Mouse (Mus musculus) gastrocnemius, adult 2 months (tissue): ENCODE results near the gene Nelfb. TPM values are rescaled to one million over a fixed set of nuclear protein-coding genes. Genes with fewer than 3 reads are reported as not detected.

Experiments
- DNase-seq: peaks from one replicate; pipeline ENCODE4 v3.0.0; 2022
- H3K27ac ChIP-seq: fragments of 200-600 bp; 2 replicates; pipeline ENCODE4 v1.8.1; 2022; ENCODE audit warnings: mild to moderate bottlenecking
- H3K4me3 ChIP-seq: fragments of 200-600 bp; 2 replicates; pipeline ENCODE4 v1.8.1; 2022; ENCODE audit warnings: mild to moderate bottlenecking, moderate library complexity
- CTCF ChIP-seq: fragments of 200-600 bp; IDR thresholded peaks from 2 replicates; pipeline ENCODE4 v1.8.1; 2022; ENCODE audit warnings: antibody characterized with exemption, mild to moderate bottlenecking, moderate library complexity
- intact Hi-C: fragments of 180-260 bp; cut with DNase I; formaldehyde crosslinking; loops from one replicate; pipeline ENCODE4 v1.15.1; 2025
- total RNA-seq, 2 experiments: library from RNA; stranded (reverse); gene quantifications; 2 replicates each; pipeline ENCODE4 v1.2.3; 2021

Gene Nelfb
- total RNA-seq, 2 experiments from 2014 or later = 22.3 to 23.1 TPM

DNA sequence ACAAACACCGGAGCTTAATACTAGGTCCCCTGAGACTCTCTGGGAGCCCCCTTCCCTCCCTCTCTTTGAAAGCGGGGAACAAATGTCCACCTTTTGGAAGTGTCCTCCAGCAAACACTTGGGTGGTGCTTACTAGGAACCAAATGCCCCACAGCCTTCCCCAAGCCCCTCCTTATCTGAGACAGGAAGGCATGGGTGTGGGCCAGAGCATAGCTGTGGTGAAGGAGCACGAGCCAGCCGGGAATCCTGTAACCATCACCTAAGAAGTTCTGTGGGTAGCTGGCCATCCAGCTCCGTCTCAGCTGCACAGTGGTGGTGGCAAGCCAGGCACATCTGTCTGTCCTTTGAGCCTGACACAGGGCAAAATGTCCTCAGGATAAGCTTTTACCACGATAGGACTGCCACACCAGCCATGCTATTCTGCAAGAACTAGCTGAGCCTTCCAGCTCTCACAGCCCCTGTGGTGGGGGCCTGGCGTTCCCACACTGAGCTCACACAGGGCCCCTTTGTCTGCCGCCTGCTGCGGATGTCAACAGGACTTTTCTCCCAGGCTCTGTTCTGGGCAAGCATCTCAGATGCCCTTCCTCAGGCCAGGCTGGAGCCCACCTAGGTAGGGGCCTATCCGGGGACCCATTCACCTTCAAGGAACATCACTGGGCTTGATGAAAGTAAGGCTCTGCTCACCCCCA is 32.9 kb downstream of the Nelfb start:
- intact Hi-C loops = no loop called here
- no peak for TF ChIP-seq CTCF
- H3K4me3 ChIP-seq = peak overlapping the region; percentile 52
- no peak for DNase-seq
- peak overlapping the region; percentile 86 for H3K27ac ChIP-seq

DNA sequence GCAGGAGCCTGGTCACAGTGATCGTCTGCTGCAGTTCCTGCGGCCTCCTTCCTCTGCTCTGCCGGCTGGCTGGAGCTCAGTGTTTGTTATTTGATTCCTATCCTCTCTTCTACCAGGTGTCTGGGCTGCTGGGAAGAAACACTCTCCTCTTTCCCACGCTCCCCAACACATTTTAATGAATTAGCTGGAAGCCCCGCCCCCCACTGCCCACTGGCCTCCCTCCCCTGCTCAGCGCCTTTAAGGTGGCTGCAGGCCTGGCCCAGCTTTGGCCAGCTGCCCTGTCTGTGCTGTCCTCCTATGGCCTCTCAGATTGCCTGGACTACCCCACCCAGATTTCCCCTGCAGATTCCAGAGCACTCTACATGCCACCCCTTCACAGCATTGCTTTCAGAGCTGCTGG is 33.6 kb downstream of the Nelfb start:
- intact Hi-C loops = no loop called here
- Histone ChIP-seq H3K27ac (peak overlapping the region; percentile 86), H3K4me3 (peak overlapping the region; percentile 60)
- no peak for TF ChIP-seq CTCF
- peak; percentile 74 for DNase-seq

DNA sequence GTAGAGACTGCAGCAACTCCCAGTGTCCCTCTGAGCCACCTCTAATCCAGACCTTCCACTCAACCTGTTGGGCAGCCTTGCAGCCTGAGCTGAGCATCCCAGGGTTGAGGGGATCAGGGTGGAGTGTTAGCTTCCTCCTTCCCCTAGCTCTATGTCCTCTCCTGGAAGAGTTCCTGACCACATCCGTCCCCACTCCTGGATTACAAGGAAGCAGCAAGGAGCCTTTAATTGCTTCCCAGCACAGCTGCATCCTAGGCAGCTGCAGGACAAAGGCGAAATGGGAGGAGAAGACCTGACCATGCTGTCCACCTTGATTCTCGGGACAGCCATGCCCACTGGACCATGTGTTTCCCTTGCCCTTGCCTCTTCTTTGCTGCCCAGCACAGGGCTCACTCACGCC is 34.2 kb downstream of the Nelfb start:
- TF ChIP-seq CTCF = no peak
- intact Hi-C loops = no loop called here

DNA sequence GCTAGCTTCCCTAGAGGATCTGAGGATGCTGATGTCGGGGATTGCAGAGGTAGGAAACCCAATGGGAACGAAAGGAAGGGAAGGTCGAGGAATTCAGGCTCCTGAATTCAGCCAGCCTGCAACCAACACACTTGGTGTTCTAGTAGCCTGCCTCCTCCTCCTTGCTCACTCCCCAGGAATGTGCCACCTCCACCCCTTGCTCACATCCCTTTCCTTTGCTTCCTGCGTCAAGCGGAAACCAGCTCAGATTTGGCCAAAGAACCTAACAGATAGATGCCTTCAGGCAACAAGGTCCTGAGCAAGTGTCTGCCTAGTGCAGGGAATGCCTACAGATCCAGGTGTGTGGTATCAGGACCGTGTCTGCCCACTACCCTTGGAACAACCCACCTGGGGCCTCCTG is 34.7 kb downstream of the Nelfb start:
- Histone ChIP-seq H3K27ac (peak overlapping the region; percentile 86), H3K4me3 (peak overlapping the region; percentile 60)
- no peak for TF ChIP-seq CTCF
- no peak for DNase-seq
- intact Hi-C loops = no loop called here

More for the DNA sequence above, 34.2 kb downstream of the Nelfb start:
- Histone ChIP-seq H3K27ac (peak overlapping the region; percentile 86), H3K4me3 (peak overlapping the region; percentile 60)
- DNase-seq = no peak

DNA sequence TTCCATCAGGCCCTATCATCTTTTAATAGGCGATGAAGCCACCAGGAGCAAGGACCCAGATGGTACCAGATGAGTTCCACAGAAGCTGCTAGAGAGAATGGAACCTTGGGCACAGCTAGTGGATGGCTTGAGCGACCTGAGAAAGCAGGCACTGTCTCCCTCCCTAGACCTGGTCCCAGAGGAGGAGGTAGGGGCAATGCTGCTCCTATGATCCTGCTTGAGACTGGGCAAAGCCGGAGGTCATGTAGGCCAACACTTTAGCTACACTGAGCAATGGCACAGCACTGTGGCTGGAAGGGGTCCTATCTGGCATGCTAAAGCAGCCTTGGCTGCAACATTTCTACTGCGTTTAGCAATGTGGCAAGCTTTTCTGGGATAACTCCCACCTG is 35.6 kb downstream of the Nelfb start:
- Histone ChIP-seq H3K27ac (peak overlapping the region; percentile 86), H3K4me3 (no peak overlapping the region)
- intact Hi-C loops = no loop called here
- TF ChIP-seq CTCF = no peak
- no peak for DNase-seq

DNA sequence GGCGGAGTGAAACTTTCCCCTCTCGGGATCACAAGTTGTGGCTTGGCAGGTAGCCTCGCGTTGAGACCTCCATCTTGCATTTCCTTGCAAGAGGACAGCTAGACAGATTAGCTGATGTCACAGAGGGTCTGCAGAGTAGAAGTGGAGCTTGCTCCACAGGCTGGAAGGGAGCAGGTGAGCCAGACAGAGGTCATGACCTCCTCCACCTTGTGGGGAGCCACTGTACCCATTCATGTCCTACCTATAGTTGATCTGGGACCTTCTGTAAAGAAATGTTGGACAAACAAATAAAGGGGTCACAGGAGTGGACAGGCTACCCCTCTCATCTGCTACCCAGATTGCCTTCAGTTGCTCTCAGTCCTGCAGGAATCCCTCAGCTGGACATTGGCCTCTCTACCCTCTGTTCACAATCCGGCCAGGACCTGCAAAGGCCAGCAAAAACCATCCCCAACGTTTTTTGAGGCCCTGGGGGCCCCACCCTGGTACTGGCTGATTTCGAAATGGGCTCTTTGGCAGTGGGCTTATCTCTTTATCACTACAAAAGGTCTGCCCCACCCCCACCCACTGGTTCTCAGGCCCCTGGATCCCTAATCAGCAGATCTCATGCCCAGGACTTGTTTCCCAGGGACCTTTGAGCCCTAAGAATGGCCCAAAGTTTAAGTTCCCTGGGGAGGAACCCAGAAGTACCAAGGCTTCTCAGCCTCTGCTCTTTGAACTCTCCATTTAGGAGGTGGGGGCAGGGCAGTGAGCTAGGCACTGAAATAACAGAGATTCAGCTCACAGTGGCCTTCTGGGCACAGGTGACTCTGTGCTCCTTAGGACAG is 36.2 kb downstream of the Nelfb start:
- peak overlapping the region; percentile 86 for H3K27ac ChIP-seq
- intact Hi-C loops = no loop called here
- TF ChIP-seq CTCF = no peak

DNA sequence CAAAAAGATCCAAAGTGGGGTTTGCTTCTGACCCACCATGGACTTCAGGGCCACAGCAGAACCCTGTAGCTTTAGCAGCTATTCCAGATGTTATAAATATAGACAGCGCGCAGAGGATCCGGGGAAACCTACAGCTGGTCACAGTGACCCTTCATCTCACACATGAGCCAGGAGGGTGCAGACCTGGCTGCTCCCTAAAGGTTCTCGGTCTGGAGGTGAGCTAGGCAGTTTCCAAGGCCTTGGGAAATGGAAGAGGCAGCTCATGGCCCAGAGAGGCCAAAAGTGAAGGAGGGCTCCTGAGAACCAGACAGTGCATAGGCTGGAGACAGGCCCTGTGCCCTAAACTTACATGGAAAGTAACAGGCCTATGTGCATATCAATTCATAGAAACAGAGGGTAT is 37.5 kb downstream of the Nelfb start:
- Histone ChIP-seq H3K27ac (peak overlapping the region; percentile 86; the same call in 1 of the 2 replicates), H3K4me3 (no peak overlapping the region)
- no peak for TF ChIP-seq CTCF
- intact Hi-C loops = no loop called here
- no peak for DNase-seq

More for the DNA sequence above, 36.2 kb downstream of the Nelfb start:
- H3K4me3 ChIP-seq = no peak overlapping the region
- no peak for DNase-seq

DNA sequence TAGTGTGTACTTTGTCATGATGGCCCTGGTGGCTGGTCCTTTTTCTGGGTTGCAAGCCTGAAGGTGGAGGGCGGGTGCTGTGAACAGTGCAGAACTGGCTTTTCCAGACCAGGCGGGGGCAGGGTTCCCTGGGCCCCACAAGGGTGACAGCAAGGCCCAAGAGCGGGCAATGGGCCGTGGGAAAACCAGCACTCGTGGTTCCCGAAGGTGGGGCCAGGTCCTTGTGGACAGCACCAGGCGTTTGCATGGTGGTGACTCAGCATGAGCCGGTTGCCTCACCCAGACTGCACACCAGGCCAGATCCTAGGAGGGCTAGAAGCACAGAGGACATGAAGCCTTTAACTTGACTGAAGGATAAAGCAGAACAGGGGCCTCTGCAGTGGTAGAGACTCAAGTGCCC is 38.7 kb downstream of the Nelfb start:
- peak; percentile 18 for DNase-seq
- TF ChIP-seq CTCF = no peak
- no peak overlapping the region for H3K4me3 ChIP-seq
- intact Hi-C loops = no loop called here
- H3K27ac ChIP-seq = 0 out of 2 replicates have a peak overlapping the region, but pooled peaks have one; percentile 12

DNA sequence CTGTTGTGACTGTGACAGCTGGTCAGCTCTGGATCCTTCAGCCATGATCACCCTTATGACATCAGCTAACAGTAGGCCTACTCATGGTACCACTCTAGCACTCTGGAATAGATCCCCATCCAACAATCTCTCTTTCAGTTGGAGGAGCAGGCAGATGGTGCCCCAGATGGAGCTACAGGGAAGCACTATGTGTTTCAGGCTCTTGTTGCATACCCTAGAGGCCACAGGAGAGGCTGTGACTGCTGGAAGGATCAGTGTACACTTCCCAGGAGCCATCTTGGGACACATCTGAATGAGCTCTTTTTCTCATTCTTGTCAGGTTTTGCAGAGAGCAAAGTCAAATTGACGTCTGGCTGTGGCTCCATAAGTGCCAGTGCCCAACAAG is 39.5 kb downstream of the Nelfb start:
- H3K27ac ChIP-seq = peak overlapping the region; percentile 51; the same call in 1 of the 2 replicates
- no peak for TF ChIP-seq CTCF

DNA sequence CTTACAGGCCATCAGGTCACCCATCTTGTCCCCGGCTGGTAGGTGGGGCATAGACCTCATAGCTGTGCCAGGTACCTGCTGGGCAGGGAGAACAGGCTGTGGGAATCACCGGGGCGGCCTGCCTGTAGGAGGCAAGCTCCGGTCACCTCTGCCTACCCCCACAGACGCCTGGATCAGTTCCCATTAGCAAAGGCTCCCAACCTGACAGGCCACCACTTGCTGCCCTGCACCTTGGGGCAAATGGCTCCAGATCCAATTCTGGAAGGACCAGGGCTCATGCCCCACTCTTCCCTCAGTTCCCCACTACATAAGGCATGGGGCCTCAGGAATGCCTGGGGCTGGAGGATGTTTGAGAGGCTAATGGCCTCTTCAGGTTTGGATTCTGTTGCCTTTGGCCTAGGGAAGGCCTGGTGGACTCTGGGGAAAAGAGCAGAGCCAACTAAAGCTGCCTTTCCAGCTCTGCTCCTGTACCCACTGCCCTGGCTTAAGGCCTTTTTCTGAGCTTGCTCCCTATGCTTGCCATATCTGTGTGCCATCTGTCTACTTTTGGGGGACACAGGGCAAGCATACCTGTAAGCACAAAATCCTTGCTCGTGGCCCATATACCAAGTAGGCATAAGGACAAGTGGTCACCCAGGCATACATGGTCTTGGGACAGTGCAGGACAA is 40.1 kb downstream of the Nelfb start:
- no peak overlapping the region for H3K4me3 ChIP-seq
- intact Hi-C loops = no loop called here
- DNase-seq = peak; percentile 15
- TF ChIP-seq CTCF = no peak
- peak overlapping the region; percentile 51; the same call in 1 of the 2 replicates for H3K27ac ChIP-seq

More for the DNA sequence above, 39.5 kb downstream of the Nelfb start:
- H3K4me3 ChIP-seq = no peak overlapping the region
- intact Hi-C loops = no loop called here
- no peak for DNase-seq

DNA sequence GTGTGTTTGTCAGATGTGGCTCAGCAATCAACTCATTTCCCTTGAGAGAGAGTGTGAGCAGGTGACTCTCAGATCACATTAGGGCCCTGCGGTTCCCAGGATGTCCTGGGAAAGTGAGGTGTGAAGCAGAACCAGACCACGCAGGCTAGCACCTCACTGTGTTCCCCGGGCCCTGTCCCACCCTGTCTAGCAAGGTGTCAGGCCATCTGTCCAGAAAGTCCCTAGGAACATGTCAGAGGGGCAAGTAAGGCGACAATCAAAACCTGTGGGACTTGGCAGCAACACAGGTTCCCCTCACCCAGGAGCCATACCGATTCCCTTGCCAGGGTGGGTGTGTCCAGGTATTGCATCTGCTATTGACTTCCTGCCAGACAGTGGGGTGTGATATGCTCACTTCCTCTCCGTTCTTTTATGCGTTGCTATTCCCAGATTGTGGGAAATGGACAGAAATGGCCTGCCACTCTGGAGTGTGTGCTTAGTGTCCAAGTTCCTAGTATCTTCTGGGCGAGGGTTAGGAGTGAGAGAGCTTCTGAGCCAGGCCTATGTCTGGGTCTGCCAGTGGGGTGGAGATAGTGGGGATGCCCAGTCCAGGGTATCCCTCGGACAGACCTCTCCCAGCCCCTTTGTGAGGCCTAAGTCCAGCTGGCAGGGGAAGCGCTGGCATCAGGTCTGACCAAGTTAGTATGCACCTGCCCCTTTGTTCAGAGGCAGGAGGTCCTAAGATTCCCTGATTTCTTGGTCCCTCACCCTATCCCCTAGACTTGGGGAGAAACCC is 40.8 kb downstream of the Nelfb start:
- no peak overlapping the region for H3K4me3 ChIP-seq
- peak; percentile 18 for DNase-seq
- H3K27ac ChIP-seq = peak overlapping the region; percentile 51
- TF ChIP-seq CTCF = no peak
- intact Hi-C loops = no loop called here

DNA sequence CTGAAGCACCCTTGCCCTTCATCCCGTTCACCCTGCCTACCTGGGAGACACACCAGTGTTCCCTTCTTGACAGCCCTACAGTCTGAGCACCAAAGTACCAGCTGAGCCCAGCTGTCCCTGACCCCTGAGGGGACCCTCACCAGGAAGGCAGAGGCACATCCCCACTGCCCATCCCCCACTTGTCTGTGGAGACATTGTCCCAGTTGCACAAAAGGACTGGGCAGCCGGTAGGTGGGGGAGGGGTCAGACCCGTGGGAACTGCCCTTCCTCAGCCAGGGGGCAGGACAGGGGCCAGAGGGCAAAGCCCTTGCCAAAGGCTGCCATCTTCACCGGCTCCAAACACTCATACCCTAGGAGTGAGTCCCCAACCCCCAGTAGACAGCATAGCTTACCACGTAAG is 41.5 kb downstream of the Nelfb start:
- DNase-seq = peak; percentile 23
- H3K27ac ChIP-seq = peak overlapping the region; percentile 51
- TF ChIP-seq CTCF = no peak

DNA sequence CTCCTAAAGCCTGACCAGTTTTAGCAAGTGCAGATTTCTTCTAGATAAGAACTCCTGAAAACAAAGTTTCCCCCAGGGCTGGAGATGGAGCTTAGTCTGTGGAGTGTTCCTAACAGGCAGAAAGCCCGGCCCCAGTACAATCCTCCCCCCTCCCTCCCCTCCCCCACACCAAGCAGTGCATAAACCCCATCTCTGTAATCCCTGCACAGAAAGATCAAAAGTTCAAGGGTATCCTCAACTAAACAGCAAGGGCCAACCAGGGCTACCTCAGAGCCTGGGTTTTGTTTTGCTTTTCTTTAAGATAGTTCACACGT is 42.7 kb downstream of the Nelfb start:
- no peak for DNase-seq
- TF ChIP-seq CTCF = no peak
- intact Hi-C loops = no loop called here
- peak overlapping the region; percentile 82 for H3K27ac ChIP-seq
- peak overlapping the region; percentile 72 for H3K4me3 ChIP-seq

More for the DNA sequence above, 41.5 kb downstream of the Nelfb start:
- H3K4me3 ChIP-seq = no peak overlapping the region
- intact Hi-C loops = no loop called here
